Comparison of ENCODE assay signal across 7 mouse cellular contexts in the genomic region with DNA sequence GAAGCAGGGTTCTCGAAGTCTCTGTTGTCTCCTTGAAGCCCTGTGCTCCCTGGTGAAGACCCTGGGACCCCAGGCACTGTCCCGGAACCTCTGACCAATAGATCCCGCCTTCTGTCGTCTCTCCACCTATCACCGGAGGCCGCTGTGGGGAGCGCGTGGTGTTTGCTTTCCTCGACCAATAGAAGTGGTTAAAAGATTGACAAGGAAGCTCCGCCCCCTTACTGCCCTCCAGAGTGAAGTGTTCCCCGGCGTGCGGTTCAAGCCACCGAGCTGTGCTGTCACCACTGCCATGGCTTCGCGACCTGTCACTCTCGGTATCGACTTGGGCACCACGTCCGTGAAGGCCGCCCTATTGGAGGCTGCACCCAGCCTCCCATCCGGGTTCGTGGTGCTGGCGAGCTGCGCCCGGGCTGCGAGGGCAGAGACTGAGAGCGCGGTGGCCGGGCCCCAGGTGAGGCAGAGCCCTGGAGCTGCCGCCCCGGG. TPM values are rescaled to one million over a fixed set of nuclear protein-coding genes. Genes with fewer than 3 reads are reported as not detected.
A peak's percentile ranks its signal among the peaks of the same experiment; 100 is the strongest.
DNase-seq lines count a peak whose midpoint lies in the region; ATAC-seq lines count a peak whose summit lies in the region.

A gene (plus strand): TSS at position 231 of the 483 bp plus-strand sequence.

- DNase-seq in adrenal gland, adult 2 months: peak; percentile 96
- DNase-seq in embryo, embryonic 11.5 days (ENCODE audit: low read depth, low spot score): peak; percentile 87
- DNase-seq in gastrocnemius, postnatal 4 days (ENCODE audit: low spot score in 2 of 2): peak; percentile 83 to 94
- peak; percentile 95 to 96 for DNase-seq in left cerebral cortex, postnatal 36 days (ENCODE audit: low spot score in 2 of 2)
- DNase-seq in midbrain, embryonic 11.5 days (ENCODE audit: low spot score, missing footprints): no peak
- peak; percentile 92 for DNase-seq in skeletal muscle tissue, adult 2 months (ENCODE audit: low read depth, low spot score)

- peak within 1 kb of the TSS; percentile 85 for H3K27ac ChIP-seq in intestine, embryonic 16.5 days (ENCODE audit: low read length)
- no peak within 1 kb of the TSS for H3K27ac ChIP-seq in midbrain, embryonic 11.5 days (ENCODE audit: low read depth, low read length)

- H3K9ac ChIP-seq in intestine, embryonic 16.5 days (ENCODE audit: low read depth, low read length): peak within 1 kb of the TSS; percentile 85
- peak within 1 kb of the TSS; percentile 75 for H3K9ac ChIP-seq in midbrain, embryonic 11.5 days (ENCODE audit: low read length)

- peak within 1 kb of the TSS; percentile 88 for H3K4me3 ChIP-seq in intestine, embryonic 16.5 days (ENCODE audit: low read length)
- H3K4me3 ChIP-seq in midbrain, embryonic 11.5 days (ENCODE audit: low read depth, low read length): peak within 1 kb of the TSS; percentile 52

- intact Hi-C loops in left cerebral cortex, postnatal 36 days (cut with DNase I): loop anchor here (1.0 kb wide), 1 partner anchor 22 kb away; a partner anchor contains a TSS

- H3K4me2 ChIP-seq in intestine, embryonic 16.5 days (ENCODE audit: low read depth, low read length): peak within 1 kb of the TSS; percentile 92
- peak within 1 kb of the TSS; percentile 66 for H3K4me2 ChIP-seq in midbrain, embryonic 11.5 days

- no peaks in the 10 kb centered on the region for H3K36me3 ChIP-seq in intestine, embryonic 16.5 days (ENCODE audit: control insufficient read depth, insufficient read depth, low read length)
- H3K36me3 ChIP-seq in midbrain, embryonic 11.5 days (ENCODE audit: control insufficient read depth, insufficient read depth, low read length): no peaks in the 10 kb centered on the region; the same call in 1 of the 2 replicates

- WGBS in intestine, embryonic 16.5 days: under 1% methylated on average over 32 of the region's 32 CpGs
- under 1% methylated on average over 32 of the region's 32 CpGs for WGBS in midbrain, embryonic 11.5 days

- H3K27me3 ChIP-seq in intestine, embryonic 16.5 days (replicated peaks; ENCODE audit: control insufficient read depth, insufficient read depth, low read length): no peaks in the 10 kb centered on the region
- no peaks in the 10 kb centered on the region for H3K27me3 ChIP-seq in midbrain, embryonic 11.5 days (ENCODE audit: control insufficient read depth, insufficient read depth, low read length)

- H3K9me3 ChIP-seq in intestine, embryonic 16.5 days (ENCODE audit: control insufficient read depth, low read length): no peaks in the 10 kb centered on the region
- no peaks in the 10 kb centered on the region for H3K9me3 ChIP-seq in midbrain, embryonic 11.5 days (ENCODE audit: control insufficient read depth, low read length)

- H3K4me1 ChIP-seq in intestine, embryonic 16.5 days (ENCODE audit: control insufficient read depth, insufficient read depth, low read length): peaks cover 14% of the 10 kb centered on the region
- peaks cover 6% of the 10 kb centered on the region; the same call in 1 of the 2 replicates for H3K4me1 ChIP-seq in midbrain, embryonic 11.5 days (ENCODE audit: control insufficient read depth, insufficient read depth, low read length)

- ATAC-seq in intestine, embryonic 16.5 days: peak; percentile 98
- ATAC-seq in midbrain, embryonic 11.5 days (ENCODE audit: low FRiP score): peak; percentile 99

RNA-seq across cellular contexts. Expression of the gene that starts here (rescaled TPM):
- total RNA-seq in adrenal gland, adult 2 months (2021): 10 to 100 TPM in 1 of 2 experiments, 1 to 10 TPM in 1; 8.8 to 12.4 TPM
- polyA plus RNA-seq in adrenal gland, adult 2 months (2012; rRNA removed): 10.0 and 10.9 TPM in 2 replicates
- total RNA-seq in gastrocnemius, postnatal 4 days (2021): 1 to 10 TPM; 1.7 to 2.1 TPM
- polyA plus RNA-seq in intestine, embryonic 16.5 days (2015; fragmentation: Nextera tagmentation; extraction: Ambion mirVana): 11.9 and 19.2 TPM in 2 replicates
- total RNA-seq in left cerebral cortex, postnatal 36 days (2021): 1 to 10 TPM; 3.1 TPM
- 1.1 TPM in 2 replicates for polyA plus RNA-seq in midbrain, embryonic 11.5 days (2014; fragmentation: Nextera tagmentation; extraction: Ambion mirVana)
